Mouse (Mus musculus): ENCODE measurements at regions not wholly inside any gene's neighbourhood (a gene's known extent, or its start where the extent isn't known, plus 50 kb on each side); places are given as distances from the start of the nearest gene placed in this dataset.
"Not testable (repeated sequence)": the region's sequence is repeated elsewhere in the genome, so short reads cannot be mapped to it uniquely, and the experiment has no call there.

DNA sequence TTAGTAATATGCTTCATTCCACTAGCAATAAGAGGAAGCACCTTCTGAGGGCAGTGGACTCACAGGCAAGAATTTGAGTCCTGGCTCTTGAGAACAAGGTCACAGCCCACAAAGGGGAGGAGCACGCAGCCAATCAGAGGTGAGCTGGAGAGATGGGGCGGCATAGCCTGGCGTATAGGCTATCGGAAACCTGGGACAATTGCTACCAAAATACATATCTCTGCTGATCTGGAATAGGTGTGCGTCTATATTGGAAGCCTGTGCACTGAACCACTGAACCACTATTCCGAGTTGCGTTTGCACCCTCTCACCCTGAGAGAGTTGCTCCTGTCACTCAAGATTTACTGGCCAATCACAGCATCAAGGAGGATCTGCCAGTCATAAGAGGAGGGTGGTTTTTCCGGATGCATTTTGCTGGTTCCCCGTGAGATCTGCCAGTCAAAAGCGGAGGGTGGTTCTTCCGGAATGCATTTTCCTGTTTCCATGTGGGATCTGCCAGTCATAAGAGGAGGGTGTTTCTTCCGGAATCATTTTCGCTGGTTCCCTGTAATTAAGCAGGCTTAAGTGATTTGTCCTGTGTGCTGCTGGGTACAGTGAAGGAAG, 80.1 kb upstream of the Riok2 start:
- peak; percentile 94 for DNase-seq

DNA sequence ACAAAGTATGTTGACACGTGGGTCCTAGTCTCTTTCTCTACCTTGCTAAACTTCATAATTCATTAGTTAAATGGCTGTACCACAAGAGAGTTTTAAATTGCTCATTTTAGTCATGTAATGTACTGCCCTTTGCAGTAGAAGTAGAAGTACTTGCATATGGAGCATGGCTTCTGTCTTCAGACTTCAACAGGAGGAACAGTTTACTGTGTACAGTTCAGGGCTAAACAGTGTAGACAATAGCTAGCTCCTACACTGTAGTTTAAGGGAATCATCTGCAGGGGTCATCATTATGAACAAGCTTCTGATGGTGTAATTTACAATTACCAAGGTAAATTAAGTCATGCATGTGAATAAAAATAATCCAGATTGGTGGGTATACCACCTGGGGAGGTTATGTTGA, 79.1 kb upstream of the Riok2 start:
- DNase-seq: not testable (repeated sequence)

DNA sequence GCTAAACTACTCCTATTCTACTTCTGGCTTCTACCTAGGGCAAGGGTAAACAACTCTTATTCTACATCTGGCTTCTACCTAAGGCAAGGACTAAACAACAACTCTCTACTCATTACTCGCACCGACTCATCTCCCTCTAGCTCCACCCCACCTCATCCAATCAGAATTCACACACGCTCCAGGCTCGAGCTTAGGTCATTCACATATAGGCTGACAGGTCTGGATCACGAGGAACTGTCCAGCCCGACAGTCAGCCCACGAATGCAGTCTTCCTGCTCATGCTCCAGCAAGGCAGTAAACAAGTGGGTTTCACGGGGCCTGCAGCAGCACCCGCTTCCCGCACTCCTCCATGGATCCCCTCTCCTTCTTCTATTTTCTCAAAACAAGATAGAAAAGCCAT, 70.6 kb upstream of the Riok2 start:
- not testable (repeated sequence) for DNase-seq
